Mouse (Mus musculus) erythroblast, embryonic 14.5 days (primary cell): ENCODE data around the gene Tldc1.

Experiments
- GATA1 ChIP-seq: IDR thresholded peaks from 2 replicates; pipeline ENCODE4 v1.6.1; 2012; ENCODE audit warnings: low read length, inconsistent platforms, mixed read lengths
- TAL1 ChIP-seq: IDR thresholded peaks from 3 replicates; pipeline ENCODE4 v1.6.1; 2012; ENCODE audit warnings: low read length, inconsistent platforms, mixed read lengths

GRCm38 (mm10) chr8:119821691-119822090 lies 43.5 kb upstream of the Tldc1 start:
- TF ChIP-seq TAL1 (no peak), GATA1 (no peak)
